Mouse (Mus musculus) spleen, adult 2 months (tissue): Measurements from ENCODE around the gene Cst9.

ENCODE experiments used
- CTCF ChIP-seq: fragments of 200-500 bp; IDR thresholded peaks from 2 replicates; pipeline ENCODE4 v1.5.1; 2011; ENCODE audit warnings: mild to moderate bottlenecking, inconsistent platforms; ENCODE audit not compliant: insufficient read depth, insufficient read length, insufficient replicate concordance; ENCODE audit errors: extremely low read depth
- POLR2A ChIP-seq: fragments of 200-500 bp; IDR thresholded peaks from 2 replicates; pipeline ENCODE4 v1.6.1; 2011; ENCODE audit warnings: low read depth, low read length, inconsistent platforms

DNA sequence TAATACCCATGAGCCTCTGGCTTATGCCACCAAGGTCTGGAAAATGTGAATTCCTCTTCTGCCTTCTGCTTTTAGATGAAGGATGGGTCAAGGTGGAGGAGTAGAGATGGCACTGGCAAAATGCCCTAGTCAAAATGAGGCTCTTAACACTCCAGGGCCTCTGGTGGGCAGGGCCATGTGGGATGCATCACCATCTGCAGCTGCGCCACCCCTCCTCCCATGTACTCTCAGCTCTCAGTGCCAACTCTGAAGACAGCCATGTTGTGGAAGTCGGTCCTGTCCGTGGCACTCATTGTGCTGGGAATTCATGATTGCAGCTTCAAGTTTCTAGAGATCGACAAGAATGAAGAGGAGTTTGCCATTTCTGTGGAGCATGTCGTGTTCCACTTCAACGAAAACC, 45.8 kb upstream of the Cst9 start, which contains the start of gene Cst12:
- TF ChIP-seq POLR2A (no peak), CTCF (no peak)
